Mouse (Mus musculus): ENCODE measurements around the gene 4930579G24Rik.

Gene 4930579G24Rik

GRCm38 (mm10) chr3:79628561-79629415 is at the start of gene 4930579G24Rik:
TSS of gene 4930579G24Rik (plus strand) at chr3:79629079.
- DNase-seq (ENCODE audit: low spot score) = peak; percentile 64

- DNase-seq (ENCODE audit: low spot score) = no peak
These were observed 48.8 kb upstream of the 4930579G24Rik start for GRCm38 (mm10) chr3:79579891-79580575.

GRCm38 (mm10) chr3:79586804-79587203 is 42.1 kb upstream of the 4930579G24Rik start:
- peak; percentile 76 for DNase-seq (ENCODE audit: low spot score)

- no peak for DNase-seq (ENCODE audit: low spot score)
These were observed 39.2 kb upstream of the 4930579G24Rik start for GRCm38 (mm10) chr3:79589671-79590070.

GRCm38 (mm10) chr3:79590863-79591792 is 37.8 kb upstream of the 4930579G24Rik start, which contains the start of gene Ppid:
TSS of gene Ppid (plus strand) at chr3:79591342.
- peak; percentile 42 for DNase-seq (ENCODE audit: low spot score)

GRCm38 (mm10) chr3:79591793-79592471 is 36.9 kb upstream of the 4930579G24Rik start:
- DNase-seq (ENCODE audit: low spot score) = no peak

GRCm38 (mm10) chr3:79595468-79595867 is 33.4 kb upstream of the 4930579G24Rik start:
- no peak for DNase-seq (ENCODE audit: low spot score)

- DNase-seq (ENCODE audit: low spot score) = no peak
These were observed 19.0 kb upstream of the 4930579G24Rik start for GRCm38 (mm10) chr3:79609886-79610285.

GRCm38 (mm10) chr3:79627484-79628181 is 1.2 kb upstream of the 4930579G24Rik start:
- DNase-seq (ENCODE audit: low spot score) = no peak

GRCm38 (mm10) chr3:79628182-79628560 is 708 bp upstream of the 4930579G24Rik start:
- DNase-seq (ENCODE audit: low spot score) = no peak

- peak; percentile 46 for DNase-seq (ENCODE audit: low spot score)
These were observed 494 bp downstream of the 4930579G24Rik start, which contains the start of gene Etfdh for GRCm38 (mm10) chr3:79629416-79629730. TSS of gene Etfdh (minus strand) at chr3:79629500.

- no peak for DNase-seq (ENCODE audit: low spot score)
These were observed 23.2 kb downstream of the 4930579G24Rik start for GRCm38 (mm10) chr3:79652129-79652528.

GRCm38 (mm10) chr3:79656682-79657081 is 27.8 kb downstream of the 4930579G24Rik start:
- no peak for DNase-seq (ENCODE audit: low spot score)

GRCm38 (mm10) chr3:79664787-79665408 is 36.0 kb downstream of the 4930579G24Rik start:
- DNase-seq (ENCODE audit: low spot score) = no peak

- no peak for DNase-seq (ENCODE audit: low spot score)
These were observed 41.7 kb downstream of the 4930579G24Rik start for GRCm38 (mm10) chr3:79670556-79670955.

GRCm38 (mm10) chr3:79672188-79672587 is 43.3 kb downstream of the 4930579G24Rik start:
- DNase-seq (ENCODE audit: low spot score) = no peak

GRCm38 (mm10) chr3:79673082-79673481 is 44.2 kb downstream of the 4930579G24Rik start:
- peak; percentile 36 for DNase-seq (ENCODE audit: low spot score)

- no peak for DNase-seq (ENCODE audit: low spot score)
These were observed 45.8 kb downstream of the 4930579G24Rik start for GRCm38 (mm10) chr3:79674641-79675040.

GRCm38 (mm10) chr3:79676411-79676810 is 47.5 kb downstream of the 4930579G24Rik start:
- no peak for DNase-seq (ENCODE audit: low spot score)

Measured in ovary, postnatal 10 days (tissue).